ENCODE assay signal across 9 mouse cellular contexts in genomic region chr1:167282768-167283167, GRCm38 (mm10). TPM values are rescaled to one million over a fixed set of nuclear protein-coding genes. Genes with fewer than 3 reads are reported as not detected.
DNase-seq lines count a peak whose midpoint lies in the region; ATAC-seq and TF ChIP-seq lines count a peak whose summit lies in the region.
"Had no signal": no experiment of that assay in that cellular context is flagged by ENCODE, and none has a peak within 500 bp of the region (broad histone marks: within the 10 kb centered on the region; RNA-seq: fewer than 3 reads in every experiment).

No protein-coding gene starts in this region.

- peaks cover 76% of the 10 kb centered on the region for H3K4me1 ChIP-seq in erythroblast, embryonic 14.5 days (ENCODE audit: control insufficient read depth)
- peaks cover 15 to 47% of the 10 kb centered on the region in 2 experiments for H3K4me1 ChIP-seq in CH12.LX (ENCODE audit: control insufficient read depth in 1 of 2, insufficient read depth in 2 of 2)
- H3K4me1 ChIP-seq in hindbrain, embryonic 10.5 days (replicated peaks): peaks cover 50% of the 10 kb centered on the region
- H3K4me1 ChIP-seq in liver, embryonic 15.5 days (replicated peaks): peaks cover 72% of the 10 kb centered on the region

- H3K27ac ChIP-seq in CH12.LX (ENCODE audit: insufficient read depth, low read depth): peak overlapping the region; percentile 35; the same call in 1 of the 2 replicates
- peak overlapping the region; percentile 99; the same call in 1 of the 2 replicates for H3K27ac ChIP-seq in hindbrain, embryonic 10.5 days
- H3K27ac ChIP-seq in liver, embryonic 15.5 days (replicated peaks): peak overlapping the region; percentile 77

- no peak for ATAC-seq in erythroblast, adult 5-6 weeks (replicated peaks; ENCODE audit: low FRiP score, poor library complexity, severe bottlenecking)
- ATAC-seq in liver, embryonic 15.5 days (ENCODE audit: insufficient read depth): no peak

- dilution Hi-C loops in CH12.LX (cut with MboI; ENCODE audit: extremely low pct_ligation_motif_present, extremely low pct_unique_long_range_greater_than_20kb, low sequenced_read_pairs): no loop called here

- peak overlapping the region; percentile 87 for H3K9ac ChIP-seq in CH12.LX (ENCODE audit: insufficient read depth, low read depth)
- peak overlapping the region; percentile 72; the same call in 1 of the 2 replicates for H3K9ac ChIP-seq in liver, embryonic 15.5 days

- H3K27me3 ChIP-seq in erythroblast, embryonic 14.5 days (ENCODE audit: control insufficient read depth): peaks cover 23% of the 10 kb centered on the region
- H3K27me3 ChIP-seq in CH12.LX (replicated peaks): no peaks in the 10 kb centered on the region
- peaks cover under 1% of the 10 kb centered on the region; the same call in 1 of the 2 replicates for H3K27me3 ChIP-seq in hindbrain, embryonic 10.5 days (ENCODE audit: insufficient read depth, poor library complexity, severe bottlenecking)
- peaks cover 26% of the 10 kb centered on the region for H3K27me3 ChIP-seq in liver, embryonic 15.5 days

- intact Hi-C loops in left cerebral cortex, postnatal 14 days (cut with DNase I): no loop called here

- TF ChIP-seq POLR2A in CH12.LX (IDR thresholded peaks at IDR 0.05; ENCODE audit: low read depth, low read length): no peak

- peaks cover 14% of the 10 kb centered on the region for H3K36me3 ChIP-seq in erythroblast, embryonic 14.5 days (ENCODE audit: control insufficient read depth)
- H3K36me3 ChIP-seq in CH12.LX (replicated peaks in 1 of 2; ENCODE audit: control insufficient read depth in 1 of 2, insufficient read depth in 1 of 2, low read length in 1 of 2): peaks cover 7 to 20% of the 10 kb centered on the region in 2 experiments
- peaks cover 20% of the 10 kb centered on the region for H3K36me3 ChIP-seq in hindbrain, embryonic 10.5 days
- no peaks in the 10 kb centered on the region for H3K36me3 ChIP-seq in liver, embryonic 15.5 days (replicated peaks)

- in situ Hi-C loops in CH12.LX (cut with MboI; ENCODE audit: low pct_ligation_motif_present, low pct_unique_long_range_greater_than_20kb, low sequenced_read_pairs): no loop called here

- TF ChIP-seq CTCF in CH12.LX (conservative IDR thresholded peaks at IDR 0.05 in 1 of 2, IDR thresholded peaks at IDR 0.05 in 1 of 2; ENCODE audit: low read depth in 2 of 2, low read length in 2 of 2): no peak

- no peak for TF ChIP-seq RAD21 in CH12.LX (IDR thresholded peaks at IDR 0.05; ENCODE audit: low read depth, low read length)

- 62% methylated on average over 5 of the region's 5 CpGs for WGBS in hindbrain, embryonic 10.5 days
- 16% methylated on average over 5 of the region's 5 CpGs for WGBS in liver, embryonic 15.5 days (ENCODE audit: insufficient replicate concordance)

- H3K4me2 ChIP-seq in CH12.LX (ENCODE audit: insufficient read depth, low read depth, poor library complexity, severe bottlenecking): peak overlapping the region; percentile 53
- H3K4me2 ChIP-seq in liver, embryonic 15.5 days: peak overlapping the region; percentile 98

- no peaks in the 10 kb centered on the region for H3K9me3 ChIP-seq in erythroblast, embryonic 14.5 days (ENCODE audit: control insufficient read depth, low read length)
- H3K9me3 ChIP-seq in CH12.LX (replicated peaks; ENCODE audit: low read length): no peaks in the 10 kb centered on the region
- no peaks in the 10 kb centered on the region for H3K9me3 ChIP-seq in hindbrain, embryonic 10.5 days
- no peaks in the 10 kb centered on the region for H3K9me3 ChIP-seq in liver, embryonic 15.5 days (replicated peaks)

- TF ChIP-seq EP300 in CH12.LX (IDR thresholded peaks at IDR 0.05; ENCODE audit: low read length): no peak

- peaks cover 67% of the 10 kb centered on the region for H3K79me2 ChIP-seq in CH12.LX (replicated peaks; ENCODE audit: control insufficient read depth, extremely low read depth, insufficient read depth, poor library complexity, severe bottlenecking)

- DNase-seq in CH12.LX (ENCODE audit: extremely low read depth): no peak
- no peak for DNase-seq in hindbrain, embryonic 10.5 days (ENCODE audit: low spot score)
- no peak for DNase-seq in embryo, embryonic 10.5 days (ENCODE audit: low spot score)
- DNase-seq in left cerebral cortex, postnatal 14 days (ENCODE audit: low spot score in 2 of 2): no peak
- no peak for DNase-seq in frontal cortex, postnatal 14 days (ENCODE audit: low spot score in 2 of 2)
- DNase-seq: lung, adult 18-20 months had no signal

- peak overlapping the region; percentile 91 for H3K4me3 ChIP-seq in erythroblast, embryonic 14.5 days (replicated peaks)
- H3K4me3 ChIP-seq in CH12.LX (replicated peaks in 1 of 3; ENCODE audit: low read depth in 2 of 3, low read length in 2 of 3, poor library complexity in 1 of 3): peak overlapping the region; percentile 76 to 91 (median 89)
- peak overlapping the region; percentile 82 for H3K4me3 ChIP-seq in hindbrain, embryonic 10.5 days
- peak overlapping the region; percentile 79 for H3K4me3 ChIP-seq in liver, embryonic 15.5 days (replicated peaks)

TF ChIP-seq in CH12.LX, 34 proteins besides CTCF, POLR2A, EP300 and RAD21:
- TF ChIP-seq NELFE (IDR thresholded peaks at IDR 0.05; ENCODE audit: low read depth, low read length) (no peak), MEF2A (IDR thresholded peaks at IDR 0.05; ENCODE audit: borderline replicate concordance, low read depth, low read length) (no peak), SIN3A (IDR thresholded peaks at IDR 0.05; ENCODE audit: low read length) (0 out of 2 replicates have a peak, but pooled peaks have one; percentile 27), CHD1 (IDR thresholded peaks at IDR 0.05; ENCODE audit: low read depth, low read length) (0 out of 2 replicates have a peak, but pooled peaks have one; percentile 35)

RNA-seq across cellular contexts. Expression of gene Uck2, which starts 2.4 kb away (rescaled TPM):
- 7.2 and 7.4 TPM in 2 replicates for polyA plus RNA-seq in erythroblast, embryonic 14.5 days (2012)
- 74.2 and 79.4 TPM in 2 replicates for total RNA-seq in erythroblast, adult 5-6 weeks (2015; ENCODE audit: low replicate concordance)
- total RNA-seq in erythroblast, adult 5-6 weeks (2017; ENCODE audit: low replicate concordance): 9.5 and 26.7 TPM in 2 replicates
- total RNA-seq in CH12.LX (2012; rRNA removed): 235 and 254 TPM in 2 replicates
- total RNA-seq in CH12.LX (2014; rRNA removed): 312 and 363 TPM in 2 replicates
- 323 and 392 TPM in 2 replicates for polyA plus RNA-seq in CH12.LX (2012; ENCODE audit: insufficient read length, low read depth)
- 113 and 125 TPM in 2 replicates for polyA plus RNA-seq in hindbrain, embryonic 10.5 days (2016; fragmentation: Nextera tagmentation; extraction: Ambion mirVana)
- 30.9 and 36.0 TPM in 2 replicates for polyA plus RNA-seq in liver, embryonic 15.5 days (2015; fragmentation: Nextera tagmentation; extraction: Ambion mirVana)
- 10 to 100 TPM; 74.1 to 81.2 TPM for total RNA-seq in left cerebral cortex, postnatal 14 days (2021)

RNA-seq across cellular contexts. Expression of gene Tmco1, which starts 25.4 kb away (rescaled TPM):
- polyA plus RNA-seq in erythroblast, embryonic 14.5 days (2012): 2.5 and 2.8 TPM in 2 replicates
- 44.7 and 70.1 TPM in 2 replicates for total RNA-seq in erythroblast, adult 5-6 weeks (2015; ENCODE audit: low replicate concordance)
- 49.7 and 61.5 TPM in 2 replicates for total RNA-seq in erythroblast, adult 5-6 weeks (2017; ENCODE audit: low replicate concordance)
- total RNA-seq in CH12.LX (2012; rRNA removed) (80.6 and 87.0 TPM in 2 replicates), CH12.LX (2014; rRNA removed) (153 and 168 TPM in 2 replicates)
- polyA plus RNA-seq in CH12.LX (2012; ENCODE audit: insufficient read length, low read depth): 92.8 and 127 TPM in 2 replicates
- polyA plus RNA-seq in hindbrain, embryonic 10.5 days (2016; fragmentation: Nextera tagmentation; extraction: Ambion mirVana): 76.3 and 78.3 TPM in 2 replicates
- polyA plus RNA-seq in liver, embryonic 15.5 days (2015; fragmentation: Nextera tagmentation; extraction: Ambion mirVana): 55.0 and 55.3 TPM in 2 replicates
- 10 to 100 TPM; 44.0 to 46.4 TPM for total RNA-seq in left cerebral cortex, postnatal 14 days (2021)

Comparison
In these comparisons a context has a peak if more than half of its experiments do, and no peak if none do; other contexts are left out.
1. H3K27ac ChIP-seq: peak in every context shown above with its lines; median percentile 99 in hindbrain, embryonic 10.5 days; 77 in liver, embryonic 15.5 days; 35 in CH12.LX.
2. RNA of gene Tmco1, which starts 25.4 kb away (polyA plus RNA-seq): 92.8 to 127 TPM in CH12.LX, 76.3 to 78.3 TPM in hindbrain, embryonic 10.5 days and 55.0 to 55.3 TPM in liver, embryonic 15.5 days; 2.5 to 2.8 TPM in erythroblast, embryonic 14.5 days; every median in the first group is over 10 times any median in the second.
3. Peak in every context shown above with its lines, with median percentiles within 50 percentile points of each other: H3K4me3 ChIP-seq.